ENCODE assay signal across 9 mouse cellular contexts in genomic region chr3:52178851-52179250, GRCm38 (mm10).
DNase-seq lines count a peak whose midpoint lies in the region; ATAC-seq and TF ChIP-seq lines count a peak whose summit lies in the region.
"Had no signal": no experiment of that assay in that cellular context is flagged by ENCODE, and none has a peak within 500 bp of the region (broad histone marks: within the 10 kb centered on the region; RNA-seq: fewer than 3 reads in every experiment).

No protein-coding gene starts in this region.

- no peak for ATAC-seq in lung, embryonic 14.5 days (ENCODE audit: insufficient read depth)
- no peak for ATAC-seq in forebrain, embryonic 14.5 days
- no peak for ATAC-seq in limb, embryonic 15.5 days (ENCODE audit: insufficient number of reproducible peaks, low FRiP score, low TSS enrichment, low read depth)
- no peak for ATAC-seq in stomach, embryonic 16.5 days (ENCODE audit: insufficient read depth, low FRiP score)
- ATAC-seq in liver, embryonic 11.5 days (replicated peaks; ENCODE audit: low FRiP score), result no peak

- H3K9me3 ChIP-seq in lung, embryonic 14.5 days (ENCODE audit: low read depth, low read length), result no peaks in the 10 kb centered on the region
- H3K9me3 ChIP-seq in forebrain, embryonic 14.5 days (replicated peaks; ENCODE audit: control insufficient read depth, low read length), result no peaks in the 10 kb centered on the region
- H3K9me3 ChIP-seq in limb, embryonic 15.5 days, result no peaks in the 10 kb centered on the region
- no peaks in the 10 kb centered on the region for H3K9me3 ChIP-seq in stomach, embryonic 16.5 days (replicated peaks; ENCODE audit: control insufficient read depth, low read length)
- H3K9me3 ChIP-seq in liver, embryonic 11.5 days (ENCODE audit: control insufficient read depth, low read length), result no peaks in the 10 kb centered on the region

- H3K9ac ChIP-seq in lung, embryonic 14.5 days, result peak overlapping the region; percentile 44; the same call in 1 of the 2 replicates
- H3K9ac ChIP-seq in forebrain, embryonic 14.5 days (ENCODE audit: low read length), result peak overlapping the region; percentile 56
- H3K9ac ChIP-seq in limb, embryonic 15.5 days, result no peak overlapping the region
- peak overlapping the region; percentile 66; the same call in 1 of the 2 replicates for H3K9ac ChIP-seq in stomach, embryonic 16.5 days (ENCODE audit: low read length)
- H3K9ac ChIP-seq in liver, embryonic 11.5 days (ENCODE audit: low read depth, low read length), result no peak overlapping the region

- 56% methylated on average over 9 of the region's 9 CpGs for WGBS in lung, embryonic 14.5 days
- 73% methylated on average over 9 of the region's 9 CpGs for WGBS in lung, adult 2 months
- 70% methylated on average over 9 of the region's 9 CpGs for WGBS in forebrain, embryonic 14.5 days
- 46% methylated on average over 9 of the region's 9 CpGs for WGBS in limb, embryonic 15.5 days
- 61% methylated on average over 9 of the region's 9 CpGs for WGBS in stomach, embryonic 16.5 days
- WGBS in liver, embryonic 11.5 days, result 77% methylated on average over 9 of the region's 9 CpGs

- no peaks in the 10 kb centered on the region for H3K27me3 ChIP-seq in lung, embryonic 14.5 days (ENCODE audit: insufficient read depth, low read length)
- H3K27me3 ChIP-seq in forebrain, embryonic 14.5 days (replicated peaks; ENCODE audit: control insufficient read depth, insufficient read depth, low read length), result no peaks in the 10 kb centered on the region
- H3K27me3 ChIP-seq in limb, embryonic 15.5 days, result no peaks in the 10 kb centered on the region
- H3K27me3 ChIP-seq in stomach, embryonic 16.5 days (ENCODE audit: control insufficient read depth, insufficient read depth, low read length), result no peaks in the 10 kb centered on the region
- H3K27me3 ChIP-seq in liver, embryonic 11.5 days (replicated peaks; ENCODE audit: control insufficient read depth, insufficient read depth, low read length), result no peaks in the 10 kb centered on the region

- TF ChIP-seq POLR2A in lung, adult 2 months (IDR thresholded peaks at IDR 0.05; ENCODE audit: borderline replicate concordance, extremely low read depth, low read depth, low read length), result no peak

- no peak for TF ChIP-seq CTCF in lung, embryonic 14.5 days (IDR thresholded peaks at IDR 0.05; ENCODE audit: low read depth)
- no peak for TF ChIP-seq CTCF in lung, adult 2 months (IDR thresholded peaks at IDR 0.05; ENCODE audit: insufficient read depth, low read length)

- H3K4me2 ChIP-seq in lung, embryonic 14.5 days, result peak overlapping the region; percentile 53
- H3K4me2 ChIP-seq in forebrain, embryonic 14.5 days (ENCODE audit: low read length), result peak overlapping the region; percentile 45
- peak overlapping the region; percentile 40; the same call in 1 of the 2 replicates for H3K4me2 ChIP-seq in limb, embryonic 15.5 days
- peak overlapping the region; percentile 44; the same call in 1 of the 2 replicates for H3K4me2 ChIP-seq in stomach, embryonic 16.5 days (ENCODE audit: low read depth, low read length)
- H3K4me2 ChIP-seq in liver, embryonic 11.5 days, result no peak overlapping the region

- DNase-seq in lung, embryonic 14.5 days, result no peak
- no peak for DNase-seq in lung, adult 2 months
- no peak for DNase-seq in forebrain, embryonic 14.5 days (ENCODE audit: low spot score)
- DNase-seq in adrenal gland, postnatal 14 days, result no peak
- no peak for DNase-seq in liver, embryonic 11.5 days (ENCODE audit: low spot score)
- DNase-seq: adrenal gland, postnatal 25 days had no signal

- H3K4me1 ChIP-seq in lung, embryonic 14.5 days (ENCODE audit: insufficient read depth), result peaks cover 36% of the 10 kb centered on the region
- peaks cover 12% of the 10 kb centered on the region for H3K4me1 ChIP-seq in lung, adult 2 months (ENCODE audit: control insufficient read depth, insufficient read depth, low read length)
- H3K4me1 ChIP-seq in forebrain, embryonic 14.5 days (ENCODE audit: control insufficient read depth, insufficient read depth, low read length), result peaks cover 26% of the 10 kb centered on the region
- H3K4me1 ChIP-seq in limb, embryonic 15.5 days, result peaks cover 41% of the 10 kb centered on the region
- H3K4me1 ChIP-seq in stomach, embryonic 16.5 days (ENCODE audit: control insufficient read depth, insufficient read depth, low read length), result peaks cover 29% of the 10 kb centered on the region
- H3K4me1 ChIP-seq in liver, embryonic 11.5 days (replicated peaks; ENCODE audit: control insufficient read depth, insufficient read depth, low read length), result no peaks in the 10 kb centered on the region

- H3K36me3 ChIP-seq in lung, embryonic 14.5 days (ENCODE audit: insufficient read depth), result no peaks in the 10 kb centered on the region
- H3K36me3 ChIP-seq in forebrain, embryonic 14.5 days (ENCODE audit: control insufficient read depth, insufficient read depth, low read length), result no peaks in the 10 kb centered on the region
- no peaks in the 10 kb centered on the region for H3K36me3 ChIP-seq in limb, embryonic 15.5 days
- H3K36me3 ChIP-seq in stomach, embryonic 16.5 days (ENCODE audit: control insufficient read depth, insufficient read depth, low read length), result no peaks in the 10 kb centered on the region
- no peaks in the 10 kb centered on the region for H3K36me3 ChIP-seq in liver, embryonic 11.5 days (ENCODE audit: control insufficient read depth, insufficient read depth, low read length)
- H3K36me3 ChIP-seq: G1E had no signal

- H3K27ac ChIP-seq in lung, embryonic 14.5 days (ENCODE audit: low read depth), result peak overlapping the region; percentile 98
- H3K27ac ChIP-seq in forebrain, embryonic 14.5 days (ENCODE audit: low read depth, low read length), result peak overlapping the region; percentile 94
- H3K27ac ChIP-seq in limb, embryonic 15.5 days, result peak overlapping the region; percentile 89
- H3K27ac ChIP-seq in stomach, embryonic 16.5 days (ENCODE audit: low read length), result peak overlapping the region; percentile 95
- H3K27ac ChIP-seq in liver, embryonic 11.5 days (ENCODE audit: low read depth, low read length), result no peak overlapping the region

- no peak overlapping the region for H3K4me3 ChIP-seq in lung, embryonic 14.5 days (ENCODE audit: low read depth, low read length)
- no peak overlapping the region for H3K4me3 ChIP-seq in lung, adult 2 months (replicated peaks; ENCODE audit: extremely low read depth, low read depth, low read length)
- H3K4me3 ChIP-seq in forebrain, embryonic 14.5 days (ENCODE audit: low read depth, low read length), result no peak overlapping the region
- no peak overlapping the region for H3K4me3 ChIP-seq in limb, embryonic 15.5 days
- no peak overlapping the region for H3K4me3 ChIP-seq in stomach, embryonic 16.5 days (replicated peaks; ENCODE audit: low read length)
- no peak overlapping the region for H3K4me3 ChIP-seq in liver, embryonic 11.5 days (ENCODE audit: low read depth, low read length)

Comparison
In these comparisons a context has a peak if more than half of its experiments do, and no peak if none do; other contexts are left out.
1. H3K9ac ChIP-seq: peak in lung, embryonic 14.5 days (single experiment), forebrain, embryonic 14.5 days (single experiment) and stomach, embryonic 16.5 days (single experiment); none in limb, embryonic 15.5 days (single experiment) and liver, embryonic 11.5 days (single experiment).